Mouse (Mus musculus) limb, embryonic 11.5 days (tissue): ENCODE measurements around the gene Actr1a. TPM values are rescaled to one million over a fixed set of nuclear protein-coding genes. Genes with fewer than 3 reads are reported as not detected.
A peak's percentile ranks its signal among the peaks of the same experiment; 100 is the strongest.

Experiments
- ATAC-seq: fragments of 200-750 bp; cut with Nextera tagmentation; 2 replicates; pipeline ENCODE4 v1.8.0; 2017; ENCODE audit warnings: low read depth; ENCODE audit not compliant: insufficient number of reproducible peaks, low FRiP score, low TSS enrichment
- DNase-seq: peaks from one replicate; pipeline ENCODE4 v3.0.0-alpha.2; 2015; ENCODE audit warnings: low spot score
- H3K27ac ChIP-seq: fragments of 300-500 bp; sonication (generic); replicated peaks from 2 replicates; pipeline ENCODE4 v1.5.1; 2014; ENCODE audit warnings: low read depth, mild to moderate bottlenecking, low read length
- H3K27me3 ChIP-seq: fragments of 300-500 bp; sonication (generic); 2 replicates; pipeline ENCODE4 v1.6.1; 2014; ENCODE audit warnings: mild to moderate bottlenecking, low read length, mixed read lengths; ENCODE audit not compliant: control insufficient read depth, insufficient read depth
- H3K36me3 ChIP-seq: fragments of 300-500 bp; sonication (generic); 2 replicates; pipeline ENCODE4 v1.6.1; 2014; ENCODE audit warnings: mild to moderate bottlenecking, low read length, moderate library complexity, mixed read lengths; ENCODE audit not compliant: control insufficient read depth, insufficient read depth
- H3K4me1 ChIP-seq: fragments of 300-500 bp; sonication (generic); 2 replicates; pipeline ENCODE4 v1.6.1; 2014; ENCODE audit warnings: low read length, mixed read lengths; ENCODE audit not compliant: control insufficient read depth, insufficient read depth
- H3K4me2 ChIP-seq: fragments of 300-500 bp; sonication (generic); 2 replicates; pipeline ENCODE4 v1.6.1; 2014; ENCODE audit warnings: low read depth, mild to moderate bottlenecking, moderate library complexity; ENCODE audit not compliant: severe bottlenecking
- H3K4me3 ChIP-seq: fragments of 300-500 bp; sonication (generic); 2 replicates; pipeline ENCODE4 v1.5.1; 2014; ENCODE audit warnings: low read depth, low read length
- H3K9ac ChIP-seq: fragments of 300-500 bp; sonication (generic); 2 replicates; pipeline ENCODE4 v1.6.1; 2014; ENCODE audit warnings: mild to moderate bottlenecking, low read length
- H3K9me3 ChIP-seq: fragments of 300-500 bp; sonication (generic); 2 replicates; pipeline ENCODE4 v1.6.1; 2016; ENCODE audit warnings: low read length; ENCODE audit not compliant: control insufficient read depth
- WGBS: fragments of 180-500 bp; shearing (Covaris S2); extraction: QIAGEN DNeasy Blood & Tissue Kit; methylation state at CpG from one replicate; pipeline ENCODE4 v1.1.7; 2014; 5-methylcytosine and 5-hydroxymethylcytosine counted together
- polyA plus RNA-seq: library from polyadenylated mRNA; unstranded; fragments of >200 nt; fragmentation: Nextera tagmentation; extraction: Ambion mirVana; gene quantifications from 2 replicates; pipeline ENCODE4 v1.2.1, GENCODE M21; 2014

The Actr1a gene
- polyA plus RNA-seq, 1 experiment from 2014 or later = 158 TPM

DNA sequence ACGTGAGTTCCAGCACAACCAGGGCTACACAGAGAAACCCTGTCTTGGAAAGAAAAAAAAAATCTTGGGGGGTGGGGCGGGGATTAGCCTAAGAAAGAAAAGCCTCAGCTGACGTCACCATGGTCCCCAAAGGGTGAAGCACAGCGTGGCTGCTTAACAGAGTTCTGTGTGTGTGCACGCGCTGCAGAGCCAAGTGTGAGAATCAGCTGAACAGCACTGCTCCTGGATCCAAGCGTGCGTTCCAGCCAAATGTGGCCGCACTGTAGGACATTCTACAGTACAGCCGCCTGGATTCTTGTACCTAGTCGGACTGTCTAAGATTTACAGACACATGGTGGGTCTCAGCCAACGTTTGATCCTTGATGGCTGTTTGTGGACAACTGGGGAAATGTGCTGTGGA lies 30.9 kb upstream of the Actr1a start:
- no peak overlapping the region for H3K4me2 ChIP-seq
- H3K27ac ChIP-seq = no peak overlapping the region
- no peaks in the 10 kb centered on the region for H3K36me3 ChIP-seq
- no peaks in the 10 kb centered on the region for H3K27me3 ChIP-seq
- 88% methylated on average over 12 of the region's 12 CpGs for WGBS
- no peak overlapping the region for H3K4me3 ChIP-seq
- H3K9me3 ChIP-seq = no peaks in the 10 kb centered on the region
- ATAC-seq (no peak), DNase-seq (no peak)
- H3K9ac ChIP-seq = no peak overlapping the region
- peaks cover 16% of the 10 kb centered on the region for H3K4me1 ChIP-seq

DNA sequence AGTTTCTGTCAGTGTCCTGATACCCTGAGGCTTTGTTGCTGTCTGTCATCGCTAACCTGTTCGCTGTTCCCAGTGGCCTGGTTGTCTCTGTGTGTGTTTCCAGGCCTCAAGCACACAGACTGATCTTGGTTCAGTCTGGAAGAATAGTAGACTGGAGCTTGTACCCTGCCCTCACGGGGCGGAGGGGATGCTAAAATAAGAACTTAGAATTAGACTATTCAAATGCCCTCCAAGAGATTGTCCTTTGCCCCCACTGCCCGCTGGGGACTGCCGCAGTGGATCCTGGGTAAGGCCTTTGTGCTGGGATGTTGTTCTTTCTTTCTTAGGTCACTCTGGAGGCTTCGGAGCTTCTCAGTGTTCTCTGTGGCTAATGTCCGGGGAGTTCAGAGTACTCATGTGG lies 29.7 kb upstream of the Actr1a start:
- Histone ChIP-seq H3K27me3 (no peaks in the 10 kb centered on the region), H3K9me3 (no peaks in the 10 kb centered on the region), H3K27ac (no peak overlapping the region), H3K9ac (no peak overlapping the region), H3K36me3 (no peaks in the 10 kb centered on the region), H3K4me1 (peaks cover 19% of the 10 kb centered on the region), H3K4me3 (no peak overlapping the region), H3K4me2 (no peak overlapping the region)
- ATAC-seq (no peak), DNase-seq (no peak)
- WGBS = 94% methylated on average over 8 of the region's 8 CpGs

DNA sequence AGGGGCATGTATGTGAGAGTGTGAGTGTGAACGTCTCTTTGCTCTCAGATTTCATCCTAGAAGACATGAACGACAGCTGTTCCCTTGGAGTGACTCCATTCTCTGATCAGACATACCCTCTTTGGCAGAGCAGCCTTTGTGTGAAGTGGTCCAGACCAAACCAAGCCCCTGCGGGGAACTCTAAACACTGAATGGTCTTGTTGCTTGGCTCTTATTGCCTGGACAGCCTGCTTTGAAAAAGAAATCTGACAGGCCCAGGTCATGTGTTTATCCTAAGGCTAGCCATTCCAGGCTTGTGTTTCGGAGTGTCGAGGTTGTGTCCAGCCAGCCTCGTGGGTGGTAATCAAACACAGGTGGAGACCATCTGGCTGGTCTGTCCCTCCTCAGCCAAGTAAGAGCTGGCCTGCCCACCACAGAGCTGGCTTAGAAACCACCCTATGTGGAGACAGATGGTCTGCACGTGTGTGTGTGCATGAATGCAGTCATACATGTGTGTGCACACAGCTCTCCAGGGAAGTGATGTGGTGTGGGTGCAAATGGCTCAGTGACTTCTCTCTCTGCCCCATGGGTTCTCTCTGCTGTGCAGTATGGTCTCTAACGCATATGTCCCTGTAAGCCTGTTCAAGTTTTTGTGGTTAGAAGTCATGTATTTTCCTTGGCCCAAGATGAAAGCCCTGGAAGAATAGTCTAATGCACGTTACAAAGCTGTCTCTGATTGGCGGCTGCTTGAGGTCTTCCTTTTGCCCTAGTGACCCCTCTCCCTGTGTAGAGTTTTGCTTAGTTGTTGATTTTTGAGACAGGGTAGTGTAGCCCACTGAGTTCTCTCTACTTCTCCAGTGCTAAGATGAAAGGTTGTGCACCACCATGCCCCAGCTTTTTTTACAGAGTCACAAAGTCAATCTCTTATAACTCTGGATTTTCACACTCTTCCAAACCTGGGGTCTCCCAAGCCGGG lies 27.1 kb upstream of the Actr1a start:
- 0 out of 2 replicates have a peak overlapping the region, but pooled peaks have one; percentile 24 for H3K9ac ChIP-seq
- H3K4me1 ChIP-seq = peaks cover 19% of the 10 kb centered on the region
- H3K4me3 ChIP-seq = no peak overlapping the region
- ATAC-seq = peak; percentile 86
- 19% methylated on average over 11 of the region's 11 CpGs for WGBS
- H3K27me3 ChIP-seq = no peaks in the 10 kb centered on the region
- H3K36me3 ChIP-seq = no peaks in the 10 kb centered on the region
- peak; percentile 85 for DNase-seq
- no peaks in the 10 kb centered on the region for H3K9me3 ChIP-seq
- no peak overlapping the region for H3K4me2 ChIP-seq
- peak overlapping the region; percentile 72 for H3K27ac ChIP-seq

GRCm38 (mm10) chr19:46420410-46420809 lies 24.9 kb upstream of the Actr1a start:
- no peaks in the 10 kb centered on the region for H3K36me3 ChIP-seq
- 90% methylated on average over 7 of the region's 7 CpGs for WGBS
- H3K4me1 ChIP-seq = peaks cover 19% of the 10 kb centered on the region
- H3K9ac ChIP-seq = no peak overlapping the region
- no peak overlapping the region for H3K27ac ChIP-seq
- H3K9me3 ChIP-seq = no peaks in the 10 kb centered on the region
- no peak for ATAC-seq
- H3K4me2 ChIP-seq = no peak overlapping the region
- no peaks in the 10 kb centered on the region for H3K27me3 ChIP-seq
- no peak for DNase-seq
- no peak overlapping the region for H3K4me3 ChIP-seq

DNA sequence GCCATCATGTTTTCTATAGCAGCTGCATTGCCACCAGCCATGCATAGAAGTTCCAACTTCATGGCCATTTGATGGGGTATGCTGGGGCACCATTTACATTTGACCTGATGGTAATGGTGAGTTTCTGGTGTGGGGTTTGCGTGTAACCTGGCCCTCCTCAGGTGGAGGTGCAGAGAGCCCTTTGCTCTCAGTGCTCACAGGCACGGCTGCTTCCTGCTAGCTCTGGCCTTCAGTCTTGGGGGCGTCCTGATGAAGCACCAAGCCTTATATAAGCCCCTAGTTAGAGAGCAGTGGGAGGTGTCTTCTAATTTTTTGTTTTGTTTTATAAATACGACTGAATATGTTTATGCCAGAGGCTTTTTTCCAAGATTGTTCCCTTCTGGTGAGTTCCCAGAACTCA lies 22.5 kb upstream of the Actr1a start:
- no peaks in the 10 kb centered on the region for H3K27me3 ChIP-seq
- H3K36me3 ChIP-seq = no peaks in the 10 kb centered on the region
- ATAC-seq (no peak), DNase-seq (no peak)
- no peak overlapping the region for H3K9ac ChIP-seq
- no peak overlapping the region for H3K4me3 ChIP-seq
- no peak overlapping the region for H3K4me2 ChIP-seq
- 88% methylated on average over 4 of the region's 4 CpGs for WGBS
- H3K4me1 ChIP-seq = peaks cover 19% of the 10 kb centered on the region
- 0 out of 2 replicates have a peak overlapping the region, but pooled peaks have one; percentile 14 for H3K27ac ChIP-seq
- no peaks in the 10 kb centered on the region for H3K9me3 ChIP-seq

DNA sequence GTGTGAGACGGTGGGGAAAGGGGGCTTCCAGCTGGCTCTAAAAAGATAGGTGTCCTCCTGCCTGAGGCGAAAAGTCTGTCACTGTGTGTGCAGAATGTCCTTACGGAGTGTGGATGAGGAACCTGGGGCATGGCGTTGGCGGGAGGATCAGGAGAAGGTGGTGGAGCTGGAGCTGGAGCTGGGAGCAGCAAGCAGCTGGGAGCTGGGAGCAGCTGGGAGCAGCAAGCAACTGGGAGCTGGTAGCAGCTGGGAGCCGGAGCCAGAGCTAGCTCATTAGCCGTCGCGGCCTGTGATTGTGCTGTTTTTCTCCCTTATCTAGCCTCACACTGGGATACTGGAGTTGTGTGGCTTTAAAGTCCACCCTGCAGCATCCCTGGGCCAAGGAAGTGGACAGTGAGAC lies 20.7 kb upstream of the Actr1a start:
- H3K27me3 ChIP-seq = no peaks in the 10 kb centered on the region
- ATAC-seq = no peak
- H3K4me2 ChIP-seq = no peak overlapping the region
- no peaks in the 10 kb centered on the region for H3K9me3 ChIP-seq
- H3K4me1 ChIP-seq = peaks cover under 1% of the 10 kb centered on the region; the same call in 1 of the 2 replicates
- no peak overlapping the region for H3K9ac ChIP-seq
- DNase-seq = no peak
- no peak overlapping the region for H3K27ac ChIP-seq
- no peaks in the 10 kb centered on the region for H3K36me3 ChIP-seq
- WGBS = 70% methylated on average over 9 of the region's 9 CpGs
- H3K4me3 ChIP-seq = no peak overlapping the region

GRCm38 (mm10) chr19:46414486-46414885 lies 18.9 kb upstream of the Actr1a start:
- H3K4me2 ChIP-seq = no peak overlapping the region
- WGBS = 91% methylated on average over 8 of the region's 8 CpGs
- H3K27ac ChIP-seq = no peak overlapping the region
- DNase-seq = no peak
- no peaks in the 10 kb centered on the region for H3K9me3 ChIP-seq
- no peak for ATAC-seq
- no peaks in the 10 kb centered on the region for H3K27me3 ChIP-seq
- no peak overlapping the region for H3K4me3 ChIP-seq
- no peaks in the 10 kb centered on the region for H3K4me1 ChIP-seq
- no peaks in the 10 kb centered on the region for H3K36me3 ChIP-seq
- no peak overlapping the region for H3K9ac ChIP-seq

DNA sequence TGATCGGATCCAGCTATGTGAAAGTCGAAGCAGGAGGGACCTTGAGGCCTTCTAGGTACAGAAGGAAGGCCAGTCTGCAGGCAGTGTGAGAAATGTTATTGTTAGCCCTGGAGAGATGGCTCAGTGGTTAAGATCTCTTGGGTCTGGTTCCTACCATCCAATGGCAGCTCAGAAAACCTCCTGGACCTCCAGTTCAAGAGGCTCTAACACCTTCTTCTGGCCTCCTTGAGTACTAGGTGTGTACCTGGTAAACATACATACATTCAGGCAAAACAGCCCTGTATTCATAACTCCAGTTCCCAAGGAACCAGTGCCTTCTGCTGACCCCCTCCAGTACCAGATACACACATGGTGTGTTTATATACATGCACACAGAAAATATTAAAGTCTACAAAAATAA lies 18.4 kb upstream of the Actr1a start:
- H3K36me3 ChIP-seq = no peaks in the 10 kb centered on the region

More for the DNA sequence above, 18.4 kb upstream of the Actr1a start:
- DNase-seq (no peak), ATAC-seq (no peak)
- Histone ChIP-seq H3K27ac (no peak overlapping the region), H3K4me2 (no peak overlapping the region), H3K4me3 (no peak overlapping the region), H3K4me1 (no peaks in the 10 kb centered on the region), H3K9me3 (no peaks in the 10 kb centered on the region), H3K9ac (no peak overlapping the region), H3K27me3 (no peaks in the 10 kb centered on the region)
- 89% methylated on average over 2 of the region's 2 CpGs for WGBS
